Mouse (Mus musculus): Measurements from ENCODE around the gene Ppm1h. TPM values are rescaled to one million over a fixed set of nuclear protein-coding genes. Genes with fewer than 3 reads are reported as not detected.
"Not testable (repeated sequence)": the region's sequence is repeated elsewhere in the genome, so short reads cannot be mapped to it uniquely, and the experiment has no call there.

The Ppm1h gene
- polyA plus RNA-seq, 1 experiment from 2014 or later: 31.2 TPM

DNA sequence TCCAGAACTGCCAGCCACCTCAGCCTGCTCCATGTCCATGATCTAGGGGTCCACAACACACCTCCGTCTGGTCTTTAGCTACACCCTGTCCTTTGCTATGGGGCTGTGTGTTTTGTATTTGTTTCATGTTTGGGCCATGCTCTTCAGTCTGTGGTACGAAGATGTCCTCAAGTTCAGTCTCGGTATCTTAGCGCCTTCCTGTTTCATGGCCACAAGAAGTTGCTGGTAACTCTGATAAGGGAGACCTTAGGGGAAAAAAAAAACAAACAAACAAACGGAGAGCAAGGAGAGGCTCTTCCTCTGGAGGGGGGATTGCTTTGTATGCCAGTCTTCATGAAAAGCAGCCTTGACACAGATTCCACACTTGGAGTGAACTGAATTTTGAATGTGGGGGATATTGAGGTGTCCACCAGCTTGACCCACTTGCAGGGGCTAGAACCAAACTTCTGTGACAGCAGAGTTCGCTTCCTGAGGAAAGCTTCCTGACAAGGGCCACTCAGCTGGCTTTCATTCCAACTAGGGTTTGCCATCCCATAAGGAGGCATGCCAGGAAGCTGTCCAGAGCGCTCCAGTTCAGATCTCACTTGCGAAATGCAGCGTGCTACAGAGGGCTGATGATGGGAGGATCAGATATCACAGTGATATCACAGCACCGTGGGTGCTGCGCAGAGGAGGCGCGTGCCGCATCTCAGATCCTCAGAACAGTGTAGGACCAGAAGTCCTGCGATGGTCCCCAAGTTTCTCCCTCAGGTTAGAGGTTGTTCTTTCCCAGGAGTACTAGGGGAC, 254.7 kb downstream of the Ppm1h start:
- H3K36me3 ChIP-seq: no peaks in the 10 kb centered on the region
- H3K9ac ChIP-seq: no peak overlapping the region
- H3K4me3 ChIP-seq: no peak overlapping the region
- ATAC-seq (ENCODE audit: low FRiP score, low read depth): no peak
- H3K9me3 ChIP-seq: no peaks in the 10 kb centered on the region
- H3K4me1 ChIP-seq (replicated peaks): peaks cover 42% of the 10 kb centered on the region
- H3K27me3 ChIP-seq: no peaks in the 10 kb centered on the region
- WGBS: 81% methylated on average over 15 of the region's 15 CpGs
- peak overlapping the region; percentile 79 for H3K27ac ChIP-seq (replicated peaks)
- no peak overlapping the region for H3K4me2 ChIP-seq

DNA sequence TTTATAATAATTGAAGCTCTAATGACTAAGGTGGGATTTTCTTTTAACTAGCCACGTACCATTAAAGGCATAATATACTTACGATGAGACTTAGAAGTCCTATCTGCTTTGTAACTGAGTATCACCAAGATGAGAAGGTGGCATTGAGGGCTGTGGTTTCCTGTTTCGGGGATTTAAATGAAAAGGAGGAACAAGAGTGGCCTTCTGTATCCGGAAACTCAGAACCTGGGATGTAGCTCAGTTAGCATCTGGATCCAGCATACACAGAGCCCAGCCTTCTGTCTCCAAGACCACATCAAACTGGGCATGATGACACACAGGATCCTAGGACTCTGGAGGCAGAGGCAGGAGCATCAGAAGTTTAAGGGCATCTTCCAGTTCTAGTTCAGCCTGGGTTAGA, 256.8 kb downstream of the Ppm1h start:
- peaks cover 32% of the 10 kb centered on the region for H3K4me1 ChIP-seq (replicated peaks)
- H3K9me3 ChIP-seq; ATAC-seq (ENCODE audit: low FRiP score, low read depth); H3K36me3 ChIP-seq; H3K27me3 ChIP-seq; H3K9ac ChIP-seq; H3K4me2 ChIP-seq; H3K4me3 ChIP-seq; H3K27ac ChIP-seq (replicated peaks): not testable (repeated sequence)
- no CpG with 5 or more reads among the region's 4 CpGs for WGBS

DNA sequence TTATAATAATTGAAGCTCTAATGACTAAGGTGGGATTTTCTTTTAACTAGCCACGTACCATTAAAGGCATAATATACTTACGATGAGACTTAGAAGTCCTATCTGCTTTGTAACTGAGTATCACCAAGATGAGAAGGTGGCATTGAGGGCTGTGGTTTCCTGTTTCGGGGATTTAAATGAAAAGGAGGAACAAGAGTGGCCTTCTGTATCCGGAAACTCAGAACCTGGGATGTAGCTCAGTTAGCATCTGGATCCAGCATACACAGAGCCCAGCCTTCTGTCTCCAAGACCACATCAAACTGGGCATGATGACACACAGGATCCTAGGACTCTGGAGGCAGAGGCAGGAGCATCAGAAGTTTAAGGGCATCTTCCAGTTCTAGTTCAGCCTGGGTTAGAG, 258.8 kb downstream of the Ppm1h start:
- no CpG with 5 or more reads among the region's 4 CpGs for WGBS
- H3K36me3 ChIP-seq; H3K27ac ChIP-seq (replicated peaks); H3K27me3 ChIP-seq; ATAC-seq (ENCODE audit: low FRiP score, low read depth); H3K9ac ChIP-seq; H3K4me2 ChIP-seq; H3K9me3 ChIP-seq; H3K4me3 ChIP-seq: not testable (repeated sequence)
- peaks cover 12% of the 10 kb centered on the region; the same call in 1 of the 2 replicates for H3K4me1 ChIP-seq (replicated peaks)

DNA sequence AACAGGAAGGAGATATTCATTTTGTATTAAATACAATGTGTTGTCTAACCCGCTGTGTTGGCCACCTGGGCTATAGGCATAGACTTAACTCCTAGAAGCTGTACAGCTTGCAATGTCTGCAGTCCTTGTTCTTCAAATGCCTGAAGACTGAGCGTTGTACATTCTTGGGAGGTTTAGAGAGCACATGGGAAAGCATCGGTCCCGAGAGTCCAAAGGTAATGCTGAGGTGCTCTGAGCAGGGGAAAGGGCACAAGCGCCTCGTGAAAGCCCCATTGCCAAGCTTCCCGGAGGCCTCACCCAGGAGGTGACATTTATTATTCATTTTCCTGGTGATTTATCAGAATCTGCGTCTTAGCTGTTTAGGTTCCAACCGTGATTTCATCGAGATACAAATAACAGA, 261.0 kb downstream of the Ppm1h start:
- H3K36me3 ChIP-seq: no peaks in the 10 kb centered on the region
- WGBS: 84% methylated on average over 10 of the region's 10 CpGs
- H3K4me3 ChIP-seq: no peak overlapping the region
- no peak overlapping the region for H3K4me2 ChIP-seq
- H3K4me1 ChIP-seq (replicated peaks): no peaks in the 10 kb centered on the region
- H3K27ac ChIP-seq (replicated peaks): no peak overlapping the region
- H3K27me3 ChIP-seq: no peaks in the 10 kb centered on the region
- H3K9me3 ChIP-seq: no peaks in the 10 kb centered on the region
- no peak for ATAC-seq (ENCODE audit: low FRiP score, low read depth)
- H3K9ac ChIP-seq: no peak overlapping the region

DNA sequence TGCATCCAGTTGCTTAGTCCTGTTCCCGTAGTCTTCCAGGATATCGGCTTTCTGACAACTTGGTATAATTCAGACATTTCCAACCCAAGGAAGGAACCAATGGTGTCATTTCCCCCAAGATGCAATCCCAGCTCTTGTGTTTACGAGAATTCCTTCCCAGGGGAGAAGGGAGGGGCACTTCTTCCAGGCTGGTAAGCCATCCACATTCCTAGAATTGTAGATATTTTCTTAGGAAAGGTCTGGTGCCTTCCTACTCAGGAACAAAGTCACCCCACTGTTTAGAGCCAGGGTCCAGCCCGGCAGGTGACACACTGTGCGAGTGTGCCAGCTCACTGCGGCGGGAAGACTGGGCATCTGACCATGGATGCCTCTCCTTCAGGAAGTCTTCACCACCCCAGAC, 264.2 kb downstream of the Ppm1h start:
- 92% methylated on average over 7 of the region's 7 CpGs for WGBS

DNA sequence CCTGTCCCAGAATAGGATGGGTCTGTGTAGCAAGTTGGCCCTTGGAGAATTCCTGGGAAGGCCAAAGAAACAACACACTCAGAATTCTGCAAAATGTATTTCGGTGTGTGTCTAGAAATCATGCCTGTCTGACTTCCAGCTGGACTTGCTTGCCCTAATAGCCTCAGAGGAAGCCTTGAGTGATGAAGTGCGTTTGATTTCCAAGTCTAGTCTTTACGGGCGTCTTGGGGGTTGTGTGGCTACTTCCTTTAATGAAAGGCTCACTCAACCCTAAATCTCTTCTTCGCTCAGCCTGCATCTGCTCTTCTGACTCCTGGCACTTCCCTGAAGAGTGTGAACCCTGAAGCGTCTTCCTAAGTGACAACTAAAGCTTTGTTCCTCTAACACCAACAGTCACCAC, 265.3 kb downstream of the Ppm1h start:
- Histone ChIP-seq H3K27ac (replicated peaks) (no peak overlapping the region), H3K9me3 (no peaks in the 10 kb centered on the region), H3K9ac (no peak overlapping the region), H3K4me2 (no peak overlapping the region), H3K4me3 (no peak overlapping the region), H3K36me3 (no peaks in the 10 kb centered on the region), H3K27me3 (no peaks in the 10 kb centered on the region), H3K4me1 (replicated peaks) (no peaks in the 10 kb centered on the region)
- ATAC-seq (ENCODE audit: low FRiP score, low read depth): no peak
- 56% methylated on average over 6 of the region's 6 CpGs for WGBS

More for the DNA sequence above, 264.2 kb downstream of the Ppm1h start:
- no peaks in the 10 kb centered on the region for H3K27me3 ChIP-seq
- H3K4me3 ChIP-seq: no peak overlapping the region
- no peak overlapping the region for H3K4me2 ChIP-seq
- no peaks in the 10 kb centered on the region for H3K36me3 ChIP-seq
- no peak overlapping the region for H3K9ac ChIP-seq
- H3K27ac ChIP-seq (replicated peaks): no peak overlapping the region
- ATAC-seq (ENCODE audit: low FRiP score, low read depth): no peak
- no peaks in the 10 kb centered on the region for H3K9me3 ChIP-seq
- no peaks in the 10 kb centered on the region for H3K4me1 ChIP-seq (replicated peaks)

DNA sequence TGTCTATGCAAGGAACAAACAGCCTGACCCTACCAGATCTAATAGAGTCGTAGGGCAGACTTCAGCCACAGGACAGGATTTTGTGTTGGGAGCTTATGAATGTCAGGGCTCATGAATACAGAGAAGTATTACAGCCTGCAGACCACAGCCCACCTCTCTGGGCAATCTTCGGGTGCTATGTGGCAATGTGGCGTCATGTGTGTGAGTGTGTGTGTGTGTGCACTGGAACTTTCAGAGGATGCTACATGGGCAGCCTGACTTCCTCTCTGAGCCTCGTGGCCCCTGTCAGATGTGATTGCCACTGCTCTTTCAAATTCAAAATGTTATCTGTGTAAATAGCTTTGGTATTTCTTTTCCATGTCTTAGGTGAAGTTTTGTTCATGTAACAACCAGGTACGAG, 266.3 kb downstream of the Ppm1h start:
- no peaks in the 10 kb centered on the region for H3K27me3 ChIP-seq
- no peak overlapping the region for H3K9ac ChIP-seq
- H3K4me3 ChIP-seq: no peak overlapping the region
- ATAC-seq (ENCODE audit: low FRiP score, low read depth): no peak
- no peaks in the 10 kb centered on the region for H3K36me3 ChIP-seq
- WGBS: 75% methylated on average over 5 of the region's 5 CpGs
- no peak overlapping the region for H3K27ac ChIP-seq (replicated peaks)
- no peaks in the 10 kb centered on the region for H3K9me3 ChIP-seq
- H3K4me1 ChIP-seq (replicated peaks): no peaks in the 10 kb centered on the region
- H3K4me2 ChIP-seq: no peak overlapping the region

DNA sequence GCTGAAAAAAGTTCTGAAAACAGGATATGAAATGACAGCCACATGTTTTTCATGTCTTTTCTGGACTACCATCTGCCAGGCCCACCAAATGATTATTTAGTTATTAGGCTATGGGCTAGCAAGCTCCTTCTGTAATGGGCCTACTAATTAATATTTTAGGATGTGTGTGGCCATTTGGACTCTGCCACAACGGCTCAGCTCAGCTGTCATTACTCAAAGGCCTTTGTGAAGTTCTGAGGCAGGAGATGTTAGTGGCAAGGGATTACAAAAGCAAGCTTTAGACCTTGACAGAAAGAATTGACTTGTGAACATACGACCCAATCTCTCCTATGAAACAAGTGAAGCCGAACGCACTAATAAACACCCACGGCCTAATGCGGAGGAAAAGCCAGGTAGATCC, 272.4 kb downstream of the Ppm1h start:
- no peak overlapping the region for H3K9ac ChIP-seq
- 58% methylated on average over 6 of the region's 6 CpGs for WGBS
- H3K27ac ChIP-seq (replicated peaks): no peak overlapping the region

DNA sequence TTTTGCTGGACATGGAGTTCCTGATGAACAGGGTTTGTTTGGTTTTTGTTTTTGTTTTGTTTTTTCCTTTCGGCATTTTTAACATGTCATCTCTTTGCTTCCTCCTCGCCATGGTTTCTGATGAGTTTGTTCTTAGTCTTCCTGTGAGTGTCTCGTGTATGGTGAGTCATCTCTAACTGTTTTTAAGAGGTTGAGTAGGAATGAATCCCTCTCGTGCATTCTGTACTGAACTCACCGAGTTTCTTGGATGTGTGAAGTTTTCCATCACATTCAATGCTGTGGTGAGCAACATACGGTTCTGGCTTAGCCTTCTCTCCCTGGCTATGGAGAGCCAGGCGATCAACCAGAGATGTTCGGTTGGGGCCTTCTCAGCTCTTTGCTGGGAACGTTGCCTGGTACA, 275.0 kb downstream of the Ppm1h start:
- no peaks in the 10 kb centered on the region for H3K9me3 ChIP-seq
- H3K27ac ChIP-seq (replicated peaks): no peak overlapping the region
- no peak for ATAC-seq (ENCODE audit: low FRiP score, low read depth)
- no peaks in the 10 kb centered on the region for H3K4me1 ChIP-seq (replicated peaks)
- no peak overlapping the region for H3K4me3 ChIP-seq
- no peaks in the 10 kb centered on the region for H3K27me3 ChIP-seq
- H3K36me3 ChIP-seq: no peaks in the 10 kb centered on the region
- H3K9ac ChIP-seq: no peak overlapping the region
- 90% methylated on average over 9 of the region's 9 CpGs for WGBS
- no peak overlapping the region for H3K4me2 ChIP-seq

More for the DNA sequence above, 272.4 kb downstream of the Ppm1h start:
- Histone ChIP-seq H3K4me2 (no peak overlapping the region), H3K36me3 (no peaks in the 10 kb centered on the region), H3K4me3 (no peak overlapping the region), H3K27me3 (no peaks in the 10 kb centered on the region), H3K4me1 (replicated peaks) (no peaks in the 10 kb centered on the region), H3K9me3 (no peaks in the 10 kb centered on the region)
- no peak for ATAC-seq (ENCODE audit: low FRiP score, low read depth)

DNA sequence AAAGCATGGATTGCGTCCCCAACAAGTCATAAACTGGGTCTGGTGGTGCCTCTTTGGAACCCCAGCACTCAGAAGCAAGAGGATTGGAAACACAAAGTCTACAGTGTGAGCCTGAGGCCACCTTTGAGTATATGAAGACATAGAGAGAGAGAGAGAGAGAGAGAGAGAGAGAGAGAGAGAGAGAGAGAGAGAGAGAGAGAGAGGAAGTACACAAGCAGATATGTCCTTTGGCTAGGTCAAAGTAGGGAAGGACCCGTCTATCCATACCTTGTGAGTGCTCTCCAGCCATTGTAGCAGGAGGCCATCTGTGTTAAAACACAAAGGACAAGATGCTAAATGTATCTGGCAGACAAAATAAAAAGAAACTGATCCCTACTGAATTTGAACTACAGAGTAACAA, 279.4 kb downstream of the Ppm1h start:
- H3K27me3 ChIP-seq: no peaks in the 10 kb centered on the region
- no peak for ATAC-seq (ENCODE audit: low FRiP score, low read depth)

DNA sequence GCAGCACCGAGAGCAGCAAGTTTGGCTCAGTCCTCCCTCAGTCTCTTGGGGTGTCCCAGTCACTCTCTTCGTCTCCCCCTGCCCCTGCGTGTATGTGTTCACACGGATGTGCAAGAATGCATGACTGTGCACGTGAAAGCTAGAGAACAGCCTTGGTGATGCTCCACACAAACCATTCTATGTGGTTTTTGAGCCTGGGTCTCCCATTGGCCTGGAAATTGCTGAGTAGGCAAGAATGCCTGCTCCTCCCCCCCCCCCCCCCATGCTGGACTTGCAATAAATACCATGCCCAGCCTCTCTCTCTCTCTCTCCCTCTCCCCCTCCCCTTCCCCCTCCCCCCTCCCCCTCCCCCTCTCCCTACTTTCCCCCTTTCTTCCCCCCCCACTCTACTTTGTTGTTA, 280.1 kb downstream of the Ppm1h start:
- Histone ChIP-seq H3K9ac (no peak overlapping the region), H3K4me3 (no peak overlapping the region), H3K27ac (replicated peaks) (no peak overlapping the region), H3K27me3 (no peaks in the 10 kb centered on the region), H3K4me2 (no peak overlapping the region), H3K9me3 (no peaks in the 10 kb centered on the region), H3K36me3 (no peaks in the 10 kb centered on the region), H3K4me1 (replicated peaks) (peaks cover 16% of the 10 kb centered on the region)
- 91% methylated on average over 5 of the region's 5 CpGs for WGBS
- no peak for ATAC-seq (ENCODE audit: low FRiP score, low read depth)

More for the DNA sequence above, 279.4 kb downstream of the Ppm1h start:
- 89% methylated on average over 2 of the region's 2 CpGs for WGBS
- Histone ChIP-seq H3K27ac (replicated peaks) (no peak overlapping the region), H3K4me1 (replicated peaks) (peaks cover 10% of the 10 kb centered on the region), H3K9ac (no peak overlapping the region), H3K9me3 (no peaks in the 10 kb centered on the region), H3K4me2 (no peak overlapping the region), H3K4me3 (no peak overlapping the region), H3K36me3 (no peaks in the 10 kb centered on the region)

DNA sequence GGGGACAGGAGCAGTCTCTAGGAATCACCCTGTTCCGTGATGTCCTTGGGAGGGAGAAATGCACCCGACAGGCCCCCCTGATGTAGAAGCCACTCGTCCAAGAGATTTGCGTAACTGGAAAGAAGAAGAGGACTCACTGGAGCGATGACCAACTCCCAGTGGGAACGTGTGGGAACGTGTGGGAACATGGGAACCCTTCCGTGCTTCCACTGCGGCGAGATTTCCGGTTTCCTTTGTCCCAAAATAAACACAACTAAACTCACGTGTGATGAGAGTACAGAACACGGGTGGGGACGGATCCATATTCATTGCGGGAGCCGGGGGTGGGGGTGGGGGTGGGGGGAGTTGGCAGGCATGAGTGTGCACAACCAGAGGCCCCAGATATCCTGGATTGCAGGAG, 281.7 kb downstream of the Ppm1h start:
- no peak for ATAC-seq (ENCODE audit: low FRiP score, low read depth)
- peaks cover 29% of the 10 kb centered on the region for H3K4me1 ChIP-seq (replicated peaks)
- H3K9me3 ChIP-seq: no peaks in the 10 kb centered on the region
- 85% methylated on average over 16 of the region's 16 CpGs for WGBS
- no peak overlapping the region for H3K4me2 ChIP-seq
- no peak overlapping the region for H3K27ac ChIP-seq (replicated peaks)
- no peaks in the 10 kb centered on the region for H3K27me3 ChIP-seq
- no peaks in the 10 kb centered on the region for H3K36me3 ChIP-seq
- H3K4me3 ChIP-seq: no peak overlapping the region
- no peak overlapping the region for H3K9ac ChIP-seq

DNA sequence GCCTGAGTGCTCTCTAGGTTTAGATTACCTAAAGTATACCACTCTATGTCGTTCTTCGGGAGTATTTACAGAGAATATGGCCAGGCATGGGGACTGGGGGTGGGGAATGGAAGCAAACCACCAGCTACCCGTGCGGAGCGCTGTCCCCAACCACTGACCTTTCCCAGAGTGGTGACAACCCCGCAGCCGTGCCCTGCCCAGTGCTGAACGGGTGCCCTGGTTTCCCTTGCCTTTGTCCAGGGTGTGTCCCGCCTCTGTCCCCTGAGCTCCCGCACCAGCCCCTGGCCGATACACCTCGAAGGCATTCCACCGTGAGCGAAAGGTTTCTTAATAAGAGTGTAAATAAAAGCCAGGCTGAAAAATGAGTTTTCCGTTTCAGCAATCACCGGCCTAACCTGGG, 282.2 kb downstream of the Ppm1h start:
- Histone ChIP-seq H3K27me3 (no peaks in the 10 kb centered on the region), H3K9ac (no peak overlapping the region), H3K4me1 (replicated peaks) (peaks cover 30% of the 10 kb centered on the region), H3K9me3 (no peaks in the 10 kb centered on the region), H3K27ac (replicated peaks) (no peak overlapping the region), H3K4me2 (no peak overlapping the region), H3K36me3 (no peaks in the 10 kb centered on the region), H3K4me3 (no peak overlapping the region)
- no peak for ATAC-seq (ENCODE audit: low FRiP score, low read depth)
- WGBS: 63% methylated on average over 16 of the region's 16 CpGs
